Mouse (Mus musculus) left cerebral cortex, postnatal 14 days (tissue): Measurements from ENCODE around the gene Vasp. TPM values are rescaled to one million over a fixed set of nuclear protein-coding genes. Genes with fewer than 3 reads are reported as not detected.
A peak's percentile ranks its signal among the peaks of the same experiment; 100 is the strongest.
"Not testable (repeated sequence)": the region's sequence is repeated elsewhere in the genome, so short reads cannot be mapped to it uniquely, and the experiment has no call there.

ENCODE experiments used
- DNase-seq, 2 experiments: peaks; one replicate each; pipeline ENCODE4 v3.0.0; 2021 to 2022; ENCODE audit warnings: low spot score in 2 of 2, mixed read lengths in 1 of 2
- intact Hi-C: fragments of 180-260 bp; cut with DNase I; formaldehyde crosslinking; loops from one replicate; pipeline ENCODE4 v1.15.1; 2025
- total RNA-seq, 2 experiments: library from RNA; stranded (reverse); gene quantifications; 2 replicates each; pipeline ENCODE4 v1.2.3; 2021

Gene Vasp
- total RNA-seq, 2 experiments from 2014 or later, result 18.4 to 21.1 TPM

- no peak for DNase-seq
- intact Hi-C loops, result no loop called here
These were observed 33.1 kb upstream of the Vasp start for GRCm38 (mm10) chr7:19304501-19305412.

GRCm38 (mm10) chr7:19303770-19304169 is 32.2 kb upstream of the Vasp start:
- intact Hi-C loops, result no loop called here
- peak; percentile 52 to 60 for DNase-seq

- no peak for DNase-seq
- intact Hi-C loops, result no loop called here
These were observed 31.4 kb upstream of the Vasp start for GRCm38 (mm10) chr7:19303046-19303305.

GRCm38 (mm10) chr7:19302264-19303045 is 30.8 kb upstream of the Vasp start:
- DNase-seq, result no peak
- intact Hi-C loops, result no loop called here

- DNase-seq, result peak in 1 of 2 experiments; percentile 26
- intact Hi-C loops, result no loop called here
These were observed 30.0 kb upstream of the Vasp start for GRCm38 (mm10) chr7:19301461-19302263.

- intact Hi-C loops, result loop anchor here (1.0 kb wide), 1 partner anchor 43 kb away; no protein-coding TSS in a partner anchor
- peak; percentile 71 to 86 for DNase-seq
These were observed 29.1 kb upstream of the Vasp start for GRCm38 (mm10) chr7:19300501-19301421.

GRCm38 (mm10) chr7:19299194-19299593 is 27.6 kb upstream of the Vasp start:
- DNase-seq, result peak; percentile 64 to 78
- intact Hi-C loops, result loop anchor here (5.0 kb wide), 2 partner anchors 62 to 122 kb away; partner anchors contain the start of gene Eml2

- intact Hi-C loops, result loop anchor here (5.0 kb wide), 2 partner anchors 60 to 120 kb away; partner anchors contain the start of gene Eml2
- DNase-seq, result no peak
These were observed 26.2 kb upstream of the Vasp start for GRCm38 (mm10) chr7:19297794-19298193.

GRCm38 (mm10) chr7:19297034-19297433 is 25.4 kb upstream of the Vasp start:
- DNase-seq, result no peak
- intact Hi-C loops, result loop anchor here (5.0 kb wide), 2 partner anchors 60 to 120 kb away; partner anchors contain the start of gene Eml2

- intact Hi-C loops, result loop anchor here (5.0 kb wide), 2 partner anchors 58 to 118 kb away; partner anchors contain the start of gene Eml2
- peak; percentile 97 for DNase-seq
These were observed 24.0 kb upstream of the Vasp start for GRCm38 (mm10) chr7:19295503-19296185.

GRCm38 (mm10) chr7:19290969-19291596 is 19.5 kb upstream of the Vasp start:
- intact Hi-C loops, result no loop called here
- no peak for DNase-seq

GRCm38 (mm10) chr7:19284763-19285162 is 13.1 kb upstream of the Vasp start:
- DNase-seq, result peak; percentile 73 to 80
- intact Hi-C loops, result no loop called here

- intact Hi-C loops, result no loop called here
These were observed 11.8 kb upstream of the Vasp start for GRCm38 (mm10) chr7:19283406-19283804.

GRCm38 (mm10) chr7:19282791-19283405 is 11.3 kb upstream of the Vasp start:
- peak; percentile 38 to 51 for DNase-seq
- intact Hi-C loops, result no loop called here

More at GRCm38 (mm10) chr7:19283406-19283804, 11.8 kb upstream of the Vasp start:
- DNase-seq, result peak; percentile 40 to 69

GRCm38 (mm10) chr7:19282385-19282784 is 10.8 kb upstream of the Vasp start, which contains the start of gene Rtn2:
Gene Rtn2, plus strand, starts transcription at chr7:19282624.
- intact Hi-C loops, result no loop called here
- DNase-seq, result peak; percentile 66 to 84

GRCm38 (mm10) chr7:19281680-19282304 is 10.2 kb upstream of the Vasp start:
- DNase-seq, result not testable (repeated sequence)
- intact Hi-C loops, result loop anchor here (2.0 kb wide), 1 partner anchor 43 kb away; no protein-coding TSS in a partner anchor
